Mouse (Mus musculus) WW6 (cell line): Measurements from ENCODE around the gene Olfr631.
"Not testable (repeated sequence)": the region's sequence is repeated elsewhere in the genome, so short reads cannot be mapped to it uniquely, and the experiment has no call there.

Experiments
- DNase-seq: peaks from one replicate; pipeline ENCODE4 v3.0.0-alpha.2; 2013; ENCODE audit warnings: low read depth, low spot score

Olfr631 gene

GRCm38 (mm10) chr7:103928525-103928924 is at the start of gene Olfr631:
Gene Olfr631 (plus strand): TSS chr7:103928825.
- no peak for DNase-seq

GRCm38 (mm10) chr7:103886152-103886551 is 42.5 kb upstream of the Olfr631 start, which contains the start of gene Olfr66:
Gene Olfr66 (minus strand): TSS chr7:103886252.
- no peak for DNase-seq

GRCm38 (mm10) chr7:103894385-103894784 is 34.2 kb upstream of the Olfr631 start, which contains the start of gene Olfr64:
Gene Olfr64 (minus strand): TSS chr7:103894485.
- DNase-seq, result no peak

- DNase-seq, result no peak
Observed at GRCm38 (mm10) chr7:103903187-103903586, 25.4 kb upstream of the Olfr631 start, which contains the start of gene Olfr65. Gene Olfr65 (plus strand): TSS chr7:103903487.

- DNase-seq, result no peak
Observed at GRCm38 (mm10) chr7:103910047-103910446, 18.6 kb upstream of the Olfr631 start.

GRCm38 (mm10) chr7:103912969-103913511 is 15.6 kb upstream of the Olfr631 start:
- DNase-seq, result peak; percentile 18

GRCm38 (mm10) chr7:103915338-103915737 is 13.3 kb upstream of the Olfr631 start:
- no peak for DNase-seq

- DNase-seq, result no peak
Observed at GRCm38 (mm10) chr7:103934264-103934663, 5.6 kb downstream of the Olfr631 start, which contains the start of gene Olfr632. Gene Olfr632 (plus strand): TSS chr7:103934347.

GRCm38 (mm10) chr7:103942730-103943129 is 14.1 kb downstream of the Olfr631 start:
- peak; percentile 28 for DNase-seq

- DNase-seq, result no peak
Observed at GRCm38 (mm10) chr7:103944137-103944536, 15.5 kb downstream of the Olfr631 start, which contains the start of gene Olfr633. Gene Olfr633 (plus strand): TSS chr7:103944437.

GRCm38 (mm10) chr7:103966873-103967272 is 38.2 kb downstream of the Olfr631 start:
- DNase-seq, result not testable (repeated sequence)

- no peak for DNase-seq
Observed at GRCm38 (mm10) chr7:103970852-103971251, 42.2 kb downstream of the Olfr631 start, which contains the start of gene Olfr635. Gene Olfr635 (plus strand): TSS chr7:103971152.

- no peak for DNase-seq
Observed at GRCm38 (mm10) chr7:103971782-103972181, 43.2 kb downstream of the Olfr631 start.
